Mouse (Mus musculus) cerebellum, adult 2 months (tissue): ENCODE data around the gene Unc119b. TPM values are rescaled to one million over a fixed set of nuclear protein-coding genes. Genes with fewer than 3 reads are reported as not detected.

Experiments used
- DNase-seq, 2 experiments: peaks; one replicate each; pipeline ENCODE4 v3.0.0; 2021
- H3K27ac ChIP-seq: fragments of 200-500 bp; 2 replicates; pipeline ENCODE4 v1.5.1; 2012; ENCODE audit warnings: low read length, control low read depth, inconsistent platforms; ENCODE audit not compliant: insufficient read depth
- H3K27me3 ChIP-seq: fragments of 200-500 bp; 2 replicates; pipeline ENCODE4 v1.6.1; 2012; ENCODE audit warnings: inconsistent platforms, mild to moderate bottlenecking, low read length, moderate library complexity; ENCODE audit not compliant: control insufficient read depth, insufficient read depth
- H3K4me1 ChIP-seq: fragments of 200-500 bp; 2 replicates; pipeline ENCODE4 v1.6.1; 2011; ENCODE audit warnings: low read length; ENCODE audit not compliant: control insufficient read depth, insufficient read depth
- H3K4me3 ChIP-seq: fragments of 200-500 bp; replicated peaks from 2 replicates; pipeline ENCODE3; 2011; ENCODE audit warnings: mild to moderate bottlenecking, low read depth, low read length, control low read depth; ENCODE audit not compliant: insufficient read depth
- CTCF ChIP-seq: fragments of 200-500 bp; IDR thresholded peaks from 2 replicates; pipeline ENCODE4 v1.5.1; 2011; ENCODE audit warnings: low read depth, mild to moderate bottlenecking, control low read depth, low read length, moderate library complexity, borderline replicate concordance; ENCODE audit not compliant: insufficient read depth
- POLR2A ChIP-seq: fragments of 200-500 bp; IDR thresholded peaks from 2 replicates; pipeline ENCODE4 v1.6.1; 2011; ENCODE audit warnings: low read length, control low read depth, borderline replicate concordance; ENCODE audit not compliant: insufficient read depth
- WGBS: fragments of 180-500 bp; shearing (Covaris S2); methylation state at CpG from one replicate; pipeline ENCODE4 v1.1.7; 2018; 5-methylcytosine and 5-hydroxymethylcytosine counted together
- polyA plus RNA-seq: library from polyadenylated mRNA; depleted of rRNA; stranded (reverse); fragments of >200 nt; gene quantifications from 2 replicates; pipeline ENCODE4 v1.2.3, GENCODE M21; 2012

The Unc119b gene
- polyA plus RNA-seq, 1 experiment = 34.0 TPM

GRCm38 (mm10) chr5:115139124-115139523 is 4.3 kb upstream of the Unc119b start:
- WGBS = 86% methylated on average over 4 of the region's 4 CpGs
- Histone ChIP-seq H3K4me3 (no peak overlapping the region), H3K27ac (no peak overlapping the region), H3K4me1 (peaks cover 13% of the 10 kb centered on the region), H3K27me3 (no peaks in the 10 kb centered on the region)
- TF ChIP-seq POLR2A (no peak), CTCF (no peak)
- DNase-seq = no peak

- peaks cover 8% of the 10 kb centered on the region for H3K4me1 ChIP-seq
- no peak for TF ChIP-seq POLR2A
- no peak for TF ChIP-seq CTCF
Observed at GRCm38 (mm10) chr5:115133358-115134066, 1.3 kb downstream of the Unc119b start.

GRCm38 (mm10) chr5:115132465-115132864 is 2.3 kb downstream of the Unc119b start:
- Histone ChIP-seq H3K4me3 (no peak overlapping the region), H3K27ac (no peak overlapping the region; the same call in 1 of the 2 replicates), H3K4me1 (peaks cover 8% of the 10 kb centered on the region), H3K27me3 (no peaks in the 10 kb centered on the region)
- 92% methylated on average over 8 of the region's 8 CpGs for WGBS
- no peak for DNase-seq
- TF ChIP-seq CTCF = no peak
- no peak for TF ChIP-seq POLR2A

More at GRCm38 (mm10) chr5:115133358-115134066, 1.3 kb downstream of the Unc119b start:
- H3K27me3 ChIP-seq = no peaks in the 10 kb centered on the region
- peak overlapping the region; percentile 81 for H3K4me3 ChIP-seq
- WGBS = 49% methylated on average over 6 of the region's 6 CpGs
- no peak for DNase-seq
- H3K27ac ChIP-seq = no peak overlapping the region

GRCm38 (mm10) chr5:115129328-115129727 is 5.4 kb downstream of the Unc119b start:
- 82% methylated on average over 6 of the region's 6 CpGs for WGBS
- H3K27me3 ChIP-seq = no peaks in the 10 kb centered on the region
- no peak for DNase-seq
- H3K4me3 ChIP-seq = no peak overlapping the region
- TF ChIP-seq CTCF (no peak), POLR2A (no peak)
- peaks cover 30% of the 10 kb centered on the region for H3K4me1 ChIP-seq
- no peak overlapping the region for H3K27ac ChIP-seq

GRCm38 (mm10) chr5:115127421-115128179 is 7.2 kb downstream of the Unc119b start:
- no peaks in the 10 kb centered on the region for H3K27me3 ChIP-seq
- WGBS = 57% methylated on average over 22 of the region's 22 CpGs
- H3K4me3 ChIP-seq = no peak overlapping the region
- DNase-seq = peak; percentile 47 to 53
- H3K4me1 ChIP-seq = peaks cover 23% of the 10 kb centered on the region
- TF ChIP-seq POLR2A (no peak), CTCF (no peak)
- H3K27ac ChIP-seq = 0 out of 2 replicates have a peak overlapping the region, but pooled peaks have one; percentile 34

GRCm38 (mm10) chr5:115126578-115127312 is 8.0 kb downstream of the Unc119b start:
- Histone ChIP-seq H3K27ac (0 out of 2 replicates have a peak overlapping the region, but pooled peaks have one; percentile 34), H3K27me3 (no peaks in the 10 kb centered on the region), H3K4me1 (peaks cover 23% of the 10 kb centered on the region), H3K4me3 (no peak overlapping the region)
- no peak for TF ChIP-seq CTCF
- TF ChIP-seq POLR2A = no peak
- 79% methylated on average over 28 of the region's 28 CpGs for WGBS
- peak; percentile 33 to 46 for DNase-seq

GRCm38 (mm10) chr5:115125211-115125871 is 9.4 kb downstream of the Unc119b start:
- TF ChIP-seq CTCF (peak; percentile 96), POLR2A (0 out of 2 replicates have a peak, but pooled peaks have one; percentile 14)
- Histone ChIP-seq H3K27me3 (no peaks in the 10 kb centered on the region), H3K27ac (peak overlapping the region; percentile 76), H3K4me3 (peak overlapping the region; percentile 0), H3K4me1 (peaks cover 29% of the 10 kb centered on the region)
- WGBS = under 1% methylated on average over 24 of the region's 24 CpGs
- peak; percentile 88 to 92 for DNase-seq
